Mouse (Mus musculus) G1E-ER4 (cell line): ENCODE measurements around the gene Spata31d1b. TPM values are rescaled to one million over a fixed set of nuclear protein-coding genes. Genes with fewer than 3 reads are reported as not detected.

ENCODE experiments used
- GATA1 ChIP-seq: IDR thresholded peaks from one replicate; pipeline ENCODE4 v1.8.0; 2012; ENCODE audit warnings: low read length, inconsistent platforms
- polyA plus RNA-seq: library from polyadenylated mRNA; stranded (reverse); fragments of >175 nt; gene quantifications from 2 replicates; pipeline ENCODE4 v1.2.3, GENCODE M21; 2012

Spata31d1b gene
- polyA plus RNA-seq, 1 experiment, result not detected

GRCm38 (mm10) chr13:59688338-59688770 is 23.7 kb upstream of the Spata31d1b start:
- no peak for TF ChIP-seq GATA1

- no peak for TF ChIP-seq GATA1
These were observed 22.8 kb upstream of the Spata31d1b start for GRCm38 (mm10) chr13:59689313-59689712.

- no peak for TF ChIP-seq GATA1
These were observed 22.2 kb upstream of the Spata31d1b start for GRCm38 (mm10) chr13:59689843-59690242.

GRCm38 (mm10) chr13:59690576-59690975 is 21.5 kb upstream of the Spata31d1b start:
- TF ChIP-seq GATA1, result no peak

- TF ChIP-seq GATA1, result no peak
These were observed 20.6 kb upstream of the Spata31d1b start for GRCm38 (mm10) chr13:59691478-59691877.

GRCm38 (mm10) chr13:59694008-59694407 is 18.1 kb upstream of the Spata31d1b start, which contains the start of gene 4921517D22Rik:
Gene 4921517D22Rik (minus strand): TSS chr13:59694108.
- TF ChIP-seq GATA1, result no peak

- TF ChIP-seq GATA1, result no peak
These were observed 16.3 kb upstream of the Spata31d1b start for GRCm38 (mm10) chr13:59695781-59696180.

GRCm38 (mm10) chr13:59699131-59699530 is 13.0 kb upstream of the Spata31d1b start:
- no peak for TF ChIP-seq GATA1

GRCm38 (mm10) chr13:59703514-59703913 is 8.6 kb upstream of the Spata31d1b start:
- TF ChIP-seq GATA1, result no peak

GRCm38 (mm10) chr13:59704562-59704961 is 7.5 kb upstream of the Spata31d1b start:
- TF ChIP-seq GATA1, result no peak

GRCm38 (mm10) chr13:59710230-59710629 is 1.9 kb upstream of the Spata31d1b start, which contains the start of gene Spata31d1a:
Gene Spata31d1a (minus strand): TSS chr13:59710330.
- no peak for TF ChIP-seq GATA1

GRCm38 (mm10) chr13:59713710-59714109 is 1.6 kb downstream of the Spata31d1b start:
- no peak for TF ChIP-seq GATA1

GRCm38 (mm10) chr13:59719475-59719874 is 7.4 kb downstream of the Spata31d1b start:
- no peak for TF ChIP-seq GATA1

GRCm38 (mm10) chr13:59726139-59726867 is 14.2 kb downstream of the Spata31d1b start:
- no peak for TF ChIP-seq GATA1

GRCm38 (mm10) chr13:59728378-59729093 is 16.5 kb downstream of the Spata31d1b start:
- no peak for TF ChIP-seq GATA1

- TF ChIP-seq GATA1, result no peak
These were observed 19.6 kb downstream of the Spata31d1b start, which contains the start of gene Spata31d1d for GRCm38 (mm10) chr13:59731652-59732051. Gene Spata31d1d (minus strand): TSS chr13:59731752.

- no peak for TF ChIP-seq GATA1
These were observed 21.9 kb downstream of the Spata31d1b start for GRCm38 (mm10) chr13:59733936-59734335.

GRCm38 (mm10) chr13:59735190-59735589 is 23.1 kb downstream of the Spata31d1b start:
- TF ChIP-seq GATA1, result no peak
